14 mouse cellular contexts compared by ENCODE assay signal in the genomic region with DNA sequence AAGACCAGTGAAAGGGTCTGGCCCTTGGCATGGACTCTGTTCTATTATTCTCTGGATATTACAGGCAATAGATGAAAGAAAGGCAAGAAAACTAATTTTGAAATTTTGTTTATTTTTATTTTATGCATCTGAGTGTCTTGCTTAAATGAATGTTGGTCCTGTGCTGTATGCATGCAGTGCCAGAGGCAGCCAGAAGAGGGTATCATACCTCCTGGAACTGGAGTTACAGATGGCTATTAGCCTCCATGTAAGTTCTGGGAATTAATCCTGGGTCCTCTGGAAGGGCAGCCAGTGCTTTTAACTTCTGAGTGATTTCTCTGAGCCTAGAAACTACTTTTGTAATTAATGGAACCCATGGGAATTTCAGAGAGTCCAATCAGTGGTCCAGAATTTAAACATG.
A peak's percentile ranks its signal among the peaks of the same experiment; 100 is the strongest.
DNase-seq lines count a peak whose midpoint lies in the region; ATAC-seq and TF ChIP-seq lines count a peak whose summit lies in the region.
"Had no signal": no experiment of that assay in that cellular context is flagged by ENCODE, and none has a peak within 500 bp of the region (broad histone marks: within the 10 kb centered on the region; RNA-seq: fewer than 3 reads in every experiment).

No protein-coding gene starts in this region.

- no peak overlapping the region for H3K4me2 ChIP-seq in forebrain, embryonic 15.5 days (replicated peaks)
- H3K4me2 ChIP-seq: heart, embryonic 13.5 days; hindbrain, embryonic 12.5 days; liver, embryonic 15.5 days had no signal

- no peak for DNase-seq in gastrocnemius, adult 2 months
- DNase-seq in gastrocnemius, adult 18-20 months (ENCODE audit: low spot score) = no peak
- peak; percentile 18 for DNase-seq in kidney, postnatal 10 days
- DNase-seq in kidney, postnatal 14 days = no peak
- DNase-seq in ES-CJ7 (ENCODE audit: low read depth, low spot score) = peak; percentile 22
- peak; percentile 25 to 26 for DNase-seq in kidney, postnatal 4 days
- DNase-seq in urinary bladder, adult 2 months (ENCODE audit: low spot score) = no peak
- DNase-seq: cerebellum, postnatal 25 days; layer of hippocampus, postnatal 36 days; right cerebral cortex, postnatal 14 days had no signal

- H3K36me3 ChIP-seq in forebrain, embryonic 15.5 days = no peaks in the 10 kb centered on the region
- H3K36me3 ChIP-seq: heart, embryonic 13.5 days; hindbrain, embryonic 12.5 days; liver, embryonic 15.5 days had no signal

- intact Hi-C loops in gastrocnemius, adult 2 months (cut with DNase I) = loop anchor here (5.0 kb wide), 2 partner anchors 143 to 318 kb away; no protein-coding TSS in a partner anchor

- H3K4me3 ChIP-seq in gastrocnemius, adult 2 months = no peak overlapping the region
- no peak overlapping the region for H3K4me3 ChIP-seq in forebrain, embryonic 15.5 days
- H3K4me3 ChIP-seq: heart, embryonic 13.5 days; hindbrain, embryonic 12.5 days; liver, embryonic 15.5 days had no signal

- no peak overlapping the region for H3K9ac ChIP-seq in forebrain, embryonic 15.5 days (replicated peaks)
- H3K9ac ChIP-seq: heart, embryonic 13.5 days; hindbrain, embryonic 12.5 days; liver, embryonic 15.5 days had no signal

- peak; percentile 60 for TF ChIP-seq CTCF in gastrocnemius, adult 2 months (IDR thresholded peaks at IDR 0.05)

- no peak overlapping the region for H3K27ac ChIP-seq in gastrocnemius, adult 2 months
- no peak overlapping the region for H3K27ac ChIP-seq in forebrain, embryonic 15.5 days (replicated peaks)
- H3K27ac ChIP-seq: heart, embryonic 13.5 days; hindbrain, embryonic 12.5 days; liver, embryonic 15.5 days had no signal

- no peaks in the 10 kb centered on the region for H3K4me1 ChIP-seq in forebrain, embryonic 15.5 days
- H3K4me1 ChIP-seq: hindbrain, embryonic 12.5 days; liver, embryonic 15.5 days had no signal

- no peaks in the 10 kb centered on the region for H3K27me3 ChIP-seq in forebrain, embryonic 15.5 days
- H3K27me3 ChIP-seq: heart, embryonic 13.5 days; hindbrain, embryonic 12.5 days; liver, embryonic 15.5 days had no signal

- no peaks in the 10 kb centered on the region for H3K9me3 ChIP-seq in forebrain, embryonic 15.5 days
- H3K9me3 ChIP-seq: heart, embryonic 13.5 days; hindbrain, embryonic 12.5 days; liver, embryonic 15.5 days had no signal

- no peak for ATAC-seq in forebrain, embryonic 15.5 days (replicated peaks)

Comparison
In these comparisons a context has a peak if more than half of its experiments do, and no peak if none do; other contexts are left out.
1. DNase-seq: peak in kidney, postnatal 10 days (single experiment), ES-CJ7 (single experiment) and kidney, postnatal 4 days (2 of 2); none in gastrocnemius, adult 2 months (single experiment), gastrocnemius, adult 18-20 months (single experiment), kidney, postnatal 14 days (single experiment) and urinary bladder, adult 2 months (single experiment).